Mouse (Mus musculus) midbrain, embryonic 12.5 days (tissue): Measurements from ENCODE around the gene Mov10. TPM values are rescaled to one million over a fixed set of nuclear protein-coding genes. Genes with fewer than 3 reads are reported as not detected.
"Not testable (repeated sequence)": the region's sequence is repeated elsewhere in the genome, so short reads cannot be mapped to it uniquely, and the experiment has no call there.

Experiments
- ATAC-seq: fragments of 200-750 bp; cut with Nextera tagmentation; 2 replicates; pipeline ENCODE4 v1.8.0; 2017; ENCODE audit warnings: low read depth, moderate TSS enrichment, moderate library complexity; ENCODE audit not compliant: low FRiP score
- H3K27ac ChIP-seq: fragments of 300-500 bp; sonication (generic); replicated peaks from 2 replicates; pipeline ENCODE4 v1.5.1; 2016; ENCODE audit warnings: mild to moderate bottlenecking
- H3K27me3 ChIP-seq: fragments of 300-500 bp; sonication (generic); 2 replicates; pipeline ENCODE4 v1.6.1; 2016; ENCODE audit warnings: mild to moderate bottlenecking
- H3K36me3 ChIP-seq: fragments of 300-500 bp; sonication (generic); 2 replicates; pipeline ENCODE4 v1.6.1; 2016
- H3K4me1 ChIP-seq: fragments of 300-500 bp; sonication (generic); 2 replicates; pipeline ENCODE4 v1.6.1; 2016
- H3K4me2 ChIP-seq: fragments of 300-500 bp; sonication (generic); replicated peaks from 2 replicates; pipeline ENCODE4 v1.6.1; 2016; ENCODE audit warnings: mild to moderate bottlenecking, moderate library complexity
- H3K4me3 ChIP-seq: fragments of 300-500 bp; sonication (generic); 2 replicates; pipeline ENCODE4 v1.5.1; 2016; ENCODE audit warnings: mild to moderate bottlenecking
- H3K9ac ChIP-seq: fragments of 300-500 bp; sonication (generic); replicated peaks from 2 replicates; pipeline ENCODE4 v1.6.1; 2016; ENCODE audit warnings: mild to moderate bottlenecking, moderate library complexity
- H3K9me3 ChIP-seq: fragments of 300-500 bp; sonication (generic); 2 replicates; pipeline ENCODE4 v1.6.1; 2016; ENCODE audit warnings: mild to moderate bottlenecking
- WGBS: fragments of 180-500 bp; shearing (Covaris S2); methylation state at CpG from one replicate; pipeline ENCODE4 v1.1.7; 2016; 5-methylcytosine and 5-hydroxymethylcytosine counted together
- polyA plus RNA-seq: library from polyadenylated mRNA; unstranded; fragments of >200 nt; fragmentation: Nextera tagmentation; extraction: Ambion mirVana; gene quantifications from 2 replicates; pipeline ENCODE4 v1.2.1, GENCODE M21; 2016

The Mov10 gene
- polyA plus RNA-seq, 1 experiment from 2014 or later, result 14.6 TPM

GRCm38 (mm10) chr3:104773301-104773700 is 45.1 kb downstream of the Mov10 start:
- H3K36me3 ChIP-seq, result no peaks in the 10 kb centered on the region
- H3K27ac ChIP-seq, result no peak overlapping the region
- no peak overlapping the region for H3K9ac ChIP-seq
- no peak overlapping the region for H3K4me3 ChIP-seq
- H3K4me1 ChIP-seq, result 0 out of 2 replicates have a peak, but pooled peaks cover 4% of the 10 kb centered on the region
- H3K4me2 ChIP-seq, result no peak overlapping the region
- 64% methylated on average over 7 of the region's 7 CpGs for WGBS
- peaks cover 57% of the 10 kb centered on the region for H3K27me3 ChIP-seq
- no peak for ATAC-seq
- H3K9me3 ChIP-seq, result no peaks in the 10 kb centered on the region

- 58% methylated on average over 6 of the region's 6 CpGs for WGBS
Measured at GRCm38 (mm10) chr3:104771460-104771859, 46.9 kb downstream of the Mov10 start.

GRCm38 (mm10) chr3:104770918-104771317 is 47.4 kb downstream of the Mov10 start:
- ATAC-seq, result no peak
- Histone ChIP-seq H3K9me3 (no peaks in the 10 kb centered on the region), H3K4me2 (no peak overlapping the region), H3K27me3 (peaks cover 34% of the 10 kb centered on the region), H3K9ac (no peak overlapping the region), H3K27ac (no peak overlapping the region), H3K36me3 (no peaks in the 10 kb centered on the region), H3K4me3 (no peak overlapping the region), H3K4me1 (no peaks in the 10 kb centered on the region)
- WGBS, result 71% methylated on average over 3 of the region's 3 CpGs

More at GRCm38 (mm10) chr3:104771460-104771859, 46.9 kb downstream of the Mov10 start:
- ATAC-seq, result no peak
- H3K27me3 ChIP-seq, result peaks cover 39% of the 10 kb centered on the region
- H3K36me3 ChIP-seq, result no peaks in the 10 kb centered on the region
- H3K27ac ChIP-seq, result no peak overlapping the region
- no peaks in the 10 kb centered on the region for H3K9me3 ChIP-seq
- no peak overlapping the region for H3K4me3 ChIP-seq
- H3K9ac ChIP-seq, result no peak overlapping the region
- no peaks in the 10 kb centered on the region for H3K4me1 ChIP-seq
- no peak overlapping the region for H3K4me2 ChIP-seq

DNA sequence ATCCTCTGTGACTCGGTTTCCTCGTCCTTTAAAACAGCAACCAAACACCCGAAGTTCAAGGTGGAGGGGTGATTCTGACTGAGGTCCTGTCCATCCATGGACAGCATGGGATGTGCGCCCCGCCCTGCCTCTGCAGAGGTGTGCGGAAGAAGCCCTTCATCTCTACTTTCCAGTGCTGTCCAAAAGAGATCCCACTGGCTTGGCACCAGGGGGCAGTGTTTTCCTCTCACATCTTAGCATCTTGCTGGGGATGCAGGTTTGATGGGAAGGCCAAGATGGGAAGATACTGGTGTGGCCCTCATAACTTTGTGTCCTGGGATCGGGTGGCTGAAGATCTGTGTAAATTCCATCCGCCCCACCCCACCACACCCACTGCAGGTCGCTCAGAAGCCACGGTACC is 48.3 kb downstream of the Mov10 start:
- peaks cover 28% of the 10 kb centered on the region for H3K27me3 ChIP-seq
- H3K4me3 ChIP-seq, result no peak overlapping the region
- no peak overlapping the region for H3K9ac ChIP-seq
- no peaks in the 10 kb centered on the region for H3K9me3 ChIP-seq
- no peaks in the 10 kb centered on the region for H3K4me1 ChIP-seq
- WGBS, result 49% methylated on average over 10 of the region's 10 CpGs
- no peak overlapping the region for H3K4me2 ChIP-seq
- H3K27ac ChIP-seq, result no peak overlapping the region
- no peak for ATAC-seq
- no peaks in the 10 kb centered on the region for H3K36me3 ChIP-seq

- 32% methylated on average over 3 of the region's 3 CpGs for WGBS
- Histone ChIP-seq H3K27ac (no peak overlapping the region), H3K4me2 (no peak overlapping the region), H3K4me3 (no peak overlapping the region), H3K27me3 (peaks cover 28% of the 10 kb centered on the region), H3K4me1 (no peaks in the 10 kb centered on the region), H3K9me3 (no peaks in the 10 kb centered on the region), H3K9ac (no peak overlapping the region), H3K36me3 (no peaks in the 10 kb centered on the region)
- no peak for ATAC-seq
Measured at GRCm38 (mm10) chr3:104769135-104769534, 49.2 kb downstream of the Mov10 start.

GRCm38 (mm10) chr3:104767716-104768115 is 50.6 kb downstream of the Mov10 start:
- 80% methylated on average over 4 of the region's 4 CpGs for WGBS
- H3K36me3 ChIP-seq, result no peaks in the 10 kb centered on the region

DNA sequence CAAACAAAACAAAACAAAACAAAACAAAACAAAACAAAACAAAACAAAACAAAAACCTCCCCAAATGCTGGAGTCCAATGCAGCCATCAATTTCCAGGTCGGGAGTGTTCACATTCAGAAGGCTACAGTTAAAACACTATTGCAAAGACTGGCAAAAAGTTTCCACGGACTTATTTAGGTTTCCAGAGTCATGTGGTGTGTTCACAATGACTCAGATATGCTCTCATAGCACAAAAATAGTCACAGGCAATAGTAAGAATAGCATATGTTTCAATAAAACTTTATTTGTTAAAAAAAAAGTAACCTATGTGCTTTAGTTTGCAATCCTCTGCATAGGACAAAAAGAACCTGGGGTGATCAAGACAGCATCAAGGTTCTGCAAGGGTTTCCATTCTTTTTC is 51.2 kb downstream of the Mov10 start:
- H3K27ac ChIP-seq, result no peak overlapping the region
- H3K27me3 ChIP-seq, result peaks cover 14% of the 10 kb centered on the region
- H3K4me2 ChIP-seq, result no peak overlapping the region
- 58% methylated on average over 2 of the region's 2 CpGs for WGBS
- no peak for ATAC-seq
- no peaks in the 10 kb centered on the region for H3K9me3 ChIP-seq
- no peak overlapping the region for H3K9ac ChIP-seq
- H3K36me3 ChIP-seq, result no peaks in the 10 kb centered on the region
- no peak overlapping the region for H3K4me3 ChIP-seq
- H3K4me1 ChIP-seq, result no peaks in the 10 kb centered on the region

More at GRCm38 (mm10) chr3:104767716-104768115, 50.6 kb downstream of the Mov10 start:
- H3K27me3 ChIP-seq, result peaks cover 20% of the 10 kb centered on the region
- no peak overlapping the region for H3K4me3 ChIP-seq
- no peak overlapping the region for H3K27ac ChIP-seq
- H3K4me2 ChIP-seq, result no peak overlapping the region
- no peak overlapping the region for H3K9ac ChIP-seq
- no peaks in the 10 kb centered on the region for H3K4me1 ChIP-seq
- H3K9me3 ChIP-seq, result no peaks in the 10 kb centered on the region
- no peak for ATAC-seq

GRCm38 (mm10) chr3:104765021-104765420 is 53.3 kb downstream of the Mov10 start:
- WGBS, result 16% methylated on average over 4 of the region's 4 CpGs
- H3K4me3 ChIP-seq, result no peak overlapping the region
- no peak overlapping the region for H3K27ac ChIP-seq
- H3K4me2 ChIP-seq, result no peak overlapping the region
- H3K9me3 ChIP-seq, result no peaks in the 10 kb centered on the region
- ATAC-seq, result no peak
- H3K9ac ChIP-seq, result no peak overlapping the region
- H3K27me3 ChIP-seq, result peaks cover 22% of the 10 kb centered on the region
- no peaks in the 10 kb centered on the region for H3K36me3 ChIP-seq
- no peaks in the 10 kb centered on the region for H3K4me1 ChIP-seq

- H3K27me3 ChIP-seq, result peaks cover 33% of the 10 kb centered on the region
- not testable (repeated sequence) for H3K9ac ChIP-seq, H3K4me3 ChIP-seq, H3K9me3 ChIP-seq, H3K4me2 ChIP-seq, ATAC-seq, H3K36me3 ChIP-seq, H3K4me1 ChIP-seq, H3K27ac ChIP-seq
- WGBS, result 18% methylated on average over 20 of the region's 20 CpGs
Measured at GRCm38 (mm10) chr3:104762103-104762863, 56.1 kb downstream of the Mov10 start.

- Histone ChIP-seq H3K27me3 (peaks cover 36% of the 10 kb centered on the region), H3K9me3 (no peaks in the 10 kb centered on the region), H3K9ac (no peak overlapping the region; the same call in 1 of the 2 replicates), H3K27ac (no peak overlapping the region), H3K4me3 (peak overlapping the region; percentile 39), H3K4me2 (peak overlapping the region; percentile 65), H3K4me1 (no peaks in the 10 kb centered on the region), H3K36me3 (no peaks in the 10 kb centered on the region)
- no peak for ATAC-seq
- 12% methylated on average over 5 of the region's 5 CpGs for WGBS
Measured at GRCm38 (mm10) chr3:104758869-104759268, 59.5 kb downstream of the Mov10 start.

DNA sequence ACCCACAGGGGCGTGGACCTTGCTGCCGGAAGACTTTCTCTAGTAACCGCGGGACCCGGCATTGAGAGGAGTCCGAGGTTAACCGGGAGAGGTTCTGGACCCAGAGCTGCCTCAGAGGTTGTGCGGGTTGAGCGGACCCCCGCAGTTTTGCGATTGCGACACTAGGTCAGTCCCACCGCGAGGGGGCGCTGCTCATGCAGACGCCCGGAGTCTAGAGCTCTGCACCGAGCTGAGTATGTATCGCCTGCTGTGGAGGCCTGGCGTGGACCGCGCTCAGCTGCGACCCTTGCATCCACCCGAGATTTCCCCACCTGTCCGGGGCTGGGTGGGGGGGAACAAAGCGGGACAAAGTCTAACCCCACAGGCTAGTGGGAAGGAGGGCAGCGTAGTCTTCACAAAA is 60.0 kb downstream of the Mov10 start:
- H3K9me3 ChIP-seq, result no peaks in the 10 kb centered on the region
- H3K9ac ChIP-seq, result no peak overlapping the region; the same call in 1 of the 2 replicates
- H3K36me3 ChIP-seq, result no peaks in the 10 kb centered on the region
- peak overlapping the region; percentile 39 for H3K4me3 ChIP-seq
- peaks cover 36% of the 10 kb centered on the region for H3K27me3 ChIP-seq
- 1% methylated on average over 27 of the region's 27 CpGs for WGBS
- peak overlapping the region; percentile 65 for H3K4me2 ChIP-seq
- H3K4me1 ChIP-seq, result no peaks in the 10 kb centered on the region
- peak; percentile 86 for ATAC-seq
- H3K27ac ChIP-seq, result no peak overlapping the region

GRCm38 (mm10) chr3:104752845-104753244 is 65.5 kb downstream of the Mov10 start:
- H3K4me2 ChIP-seq, result 0 out of 2 replicates have a peak overlapping the region, but pooled peaks have one; percentile 23

More at GRCm38 (mm10) chr3:104752845-104753244, 65.5 kb downstream of the Mov10 start:
- not testable (repeated sequence) for H3K36me3 ChIP-seq, ATAC-seq, H3K27ac ChIP-seq, H3K4me3 ChIP-seq, H3K9me3 ChIP-seq, H3K4me1 ChIP-seq, H3K9ac ChIP-seq
- H3K27me3 ChIP-seq, result peaks cover 12% of the 10 kb centered on the region
- 20% methylated on average over 17 of the region's 25 CpGs for WGBS
